Comparison of ENCODE assay signal across 22 mouse cellular contexts in the genomic region with DNA sequence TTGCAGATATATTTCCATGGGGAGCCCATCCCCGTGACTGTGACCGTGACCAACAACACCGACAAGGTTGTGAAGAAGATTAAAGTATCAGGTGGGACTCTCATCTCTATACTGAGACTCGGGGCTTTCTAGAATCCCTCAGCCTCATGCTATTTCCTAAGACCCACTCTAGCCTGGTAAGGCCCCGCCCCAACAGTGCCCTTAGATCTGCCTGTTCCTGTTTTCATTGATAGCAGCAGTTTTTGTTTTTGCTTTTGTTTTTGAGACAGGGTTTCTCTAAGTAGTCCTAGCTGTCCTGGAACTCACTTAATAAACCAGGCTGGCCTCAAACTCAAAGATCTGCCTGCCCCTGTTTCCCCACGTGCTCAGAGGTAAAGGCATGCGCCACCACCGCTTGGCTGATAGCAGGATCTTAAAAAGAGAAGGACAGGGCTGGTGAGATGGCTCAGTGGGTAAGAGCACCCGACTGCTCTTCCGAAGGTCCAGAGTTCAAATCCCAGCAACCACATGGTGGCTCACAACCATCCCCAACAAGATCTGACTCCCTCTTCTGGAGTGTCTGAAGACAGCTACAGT.
"Had no signal": no experiment of that assay in that cellular context is flagged by ENCODE, and none has a peak within 500 bp of the region (broad histone marks: within the 10 kb centered on the region; RNA-seq: fewer than 3 reads in every experiment).

No protein-coding gene starts in this region.

- ATAC-seq: liver, embryonic 12.5 days; midbrain, embryonic 16.5 days had no signal

- DNase-seq: kidney, adult 18-20 months; kidney, adult 9 months; kidney, postnatal 14 days; layer of hippocampus, adult 9-11 months; liver; lung, adult 18-20 months; lung, postnatal 10 days; lung, postnatal 36 days; right cerebral cortex, adult 18-20 months; right cerebral cortex, postnatal 14 days; right cerebral cortex, postnatal 4 days; thymus, postnatal 36 days had no signal

- H3K36me3 ChIP-seq: limb, embryonic 10.5 days; limb, embryonic 13.5 days; liver, embryonic 12.5 days; liver, embryonic 15.5 days; lung, embryonic 15.5 days; midbrain, embryonic 12.5 days; neural tube, embryonic 12.5 days; neural tube, embryonic 15.5 days; stomach, embryonic 15.5 days had no signal

- H3K27me3 ChIP-seq: limb, embryonic 13.5 days; liver, embryonic 12.5 days; liver, embryonic 15.5 days; lung, embryonic 15.5 days; midbrain, embryonic 12.5 days; neural tube, embryonic 12.5 days; neural tube, embryonic 15.5 days; stomach, embryonic 15.5 days had no signal
